Mouse (Mus musculus) CH12.LX (cell line): ENCODE measurements at regions not wholly inside any gene's neighbourhood (a gene's known extent, or its start where the extent isn't known, plus 50 kb on each side); places are given as distances from the start of the nearest gene placed in this dataset.

ENCODE experiments used
- DNase-seq: peaks from one replicate; pipeline ENCODE4 v3.0.0-alpha.2; 2013; ENCODE audit errors: extremely low read depth
- H3K27ac ChIP-seq: 2 replicates; pipeline ENCODE4 v1.5.1; 2012; ENCODE audit warnings: low read depth, mild to moderate bottlenecking, control low read depth, moderate library complexity; ENCODE audit not compliant: insufficient read depth
- H3K27me3 ChIP-seq: replicated peaks from 2 replicates; pipeline ENCODE3; 2012; ENCODE audit warnings: inconsistent platforms
- H3K36me3 ChIP-seq, 2 experiments: replicated peaks in 1 of 2; 2 replicates each; pipeline versions ENCODE3 to v1.6.1; 2012; ENCODE audit warnings: inconsistent platforms in 1 of 2, low read length in 1 of 2, mild to moderate bottlenecking in 1 of 2, mixed read lengths in 1 of 2, moderate library complexity in 1 of 2; ENCODE audit not compliant: control insufficient read depth in 1 of 2, insufficient read depth in 1 of 2
- H3K4me1 ChIP-seq, 2 experiments: 2 replicates each; pipeline ENCODE4 v1.6.1; 2012; ENCODE audit warnings: inconsistent platforms in 1 of 2, moderate library complexity in 1 of 2; ENCODE audit not compliant: insufficient read depth in 2 of 2, control insufficient read depth in 1 of 2
- H3K4me2 ChIP-seq: 2 replicates; pipeline ENCODE4 v1.6.1; 2012; ENCODE audit warnings: low read depth, mild to moderate bottlenecking, control low read depth; ENCODE audit not compliant: poor library complexity, insufficient read depth, severe bottlenecking
- H3K4me3 ChIP-seq, 3 experiments: fragments of 150-350 bp in 1 of 3; sonication (generic) in 1 of 3; replicated peaks in 1 of 3; 2 replicates each; pipeline versions ENCODE3 to v1.5.1; 2011 to 2012; ENCODE audit warnings: low read depth in 2 of 3, low read length in 2 of 3, mild to moderate bottlenecking in 2 of 3, moderate library complexity in 2 of 3, control low read depth in 1 of 3, improper control_type of control experiment in 1 of 3, inconsistent platforms in 1 of 3, mixed read lengths in 1 of 3; ENCODE audit not compliant: poor library complexity in 1 of 3
- H3K79me2 ChIP-seq: replicated peaks from 2 replicates; pipeline ENCODE4 v1.6.1; 2012; ENCODE audit warnings: mild to moderate bottlenecking, moderate library complexity; ENCODE audit not compliant: control insufficient read depth, poor library complexity, insufficient read depth, severe bottlenecking; ENCODE audit errors: extremely low read depth
- H3K9ac ChIP-seq: 2 replicates; pipeline ENCODE4 v1.6.1; 2012; ENCODE audit warnings: low read depth, mild to moderate bottlenecking, control low read depth, moderate library complexity; ENCODE audit not compliant: insufficient read depth
- H3K9me3 ChIP-seq: replicated peaks from 2 replicates; pipeline ENCODE3; 2012; ENCODE audit warnings: low read length, inconsistent platforms, mixed read lengths
- BHLHE40 ChIP-seq: IDR thresholded peaks from 2 replicates; pipeline ENCODE4 v1.6.1; 2011; ENCODE audit warnings: mild to moderate bottlenecking, low read depth, low read length, improper control_type of control experiment
- CHD1 ChIP-seq: IDR thresholded peaks from 2 replicates; pipeline ENCODE4 v1.6.1; 2012; ENCODE audit warnings: low read depth, low read length, improper control_type of control experiment, inconsistent platforms
- CHD2 ChIP-seq: IDR thresholded peaks from 2 replicates; pipeline ENCODE4 v1.6.1; 2011; ENCODE audit warnings: low read length, improper control_type of control experiment
- CTCF ChIP-seq, 2 experiments: IDR thresholded peaks in 1 of 2; conservative IDR thresholded peaks in 1 of 2; 2 replicates each; pipeline ENCODE4 v1.5.1; 2011 to 2012; ENCODE audit warnings: low read depth in 2 of 2, low read length in 2 of 2, improper control_type of control experiment in 1 of 2, inconsistent platforms in 1 of 2, mild to moderate bottlenecking in 1 of 2, moderate library complexity in 1 of 2
- E2F4 ChIP-seq: IDR thresholded peaks from 2 replicates; pipeline ENCODE4 v1.6.1; 2011; ENCODE audit warnings: low read depth, low read length, improper control_type of control experiment; ENCODE audit not compliant: insufficient replicate concordance
- ELF1 ChIP-seq: IDR thresholded peaks from 2 replicates; pipeline ENCODE4 v1.6.1; 2014; ENCODE audit warnings: low read depth, mild to moderate bottlenecking, inconsistent platforms, low read length, improper control_type of control experiment
- EP300 ChIP-seq: IDR thresholded peaks from 2 replicates; pipeline ENCODE4 v1.6.1; 2011; ENCODE audit warnings: low read length, improper control_type of control experiment
- GABPA ChIP-seq: IDR thresholded peaks from 2 replicates; pipeline ENCODE4 v1.6.1; 2012; ENCODE audit warnings: low read depth, low read length, improper control_type of control experiment, inconsistent platforms; ENCODE audit not compliant: insufficient replicate concordance
- JUN ChIP-seq: IDR thresholded peaks from 2 replicates; pipeline ENCODE4 v1.6.1; 2011; ENCODE audit warnings: low read depth, mild to moderate bottlenecking, low read length, improper control_type of control experiment, moderate library complexity; ENCODE audit not compliant: insufficient read depth
- KAT2A ChIP-seq: IDR thresholded peaks from 2 replicates; pipeline ENCODE4 v1.6.1; 2012; ENCODE audit warnings: low read length, improper control_type of control experiment, inconsistent platforms; ENCODE audit not compliant: insufficient replicate concordance
- MAZ ChIP-seq: IDR thresholded peaks from 2 replicates; pipeline ENCODE4 v1.6.1; 2012; ENCODE audit warnings: low read depth, mild to moderate bottlenecking, inconsistent platforms, low read length, improper control_type of control experiment, moderate library complexity
- MEF2A ChIP-seq: IDR thresholded peaks from 2 replicates; pipeline ENCODE4 v1.6.1; 2014; ENCODE audit warnings: low read depth, mild to moderate bottlenecking, inconsistent platforms, low read length, improper control_type of control experiment, borderline replicate concordance
- MXI1 ChIP-seq: IDR thresholded peaks from 2 replicates; pipeline ENCODE4 v1.6.1; 2011; ENCODE audit warnings: mild to moderate bottlenecking, low read depth, low read length, improper control_type of control experiment
- MYC ChIP-seq: IDR thresholded peaks from 2 replicates; pipeline ENCODE4 v1.6.1; 2011; ENCODE audit warnings: low read depth, mild to moderate bottlenecking, improper control_type of control experiment, low read length
- NRF1 ChIP-seq: IDR thresholded peaks from 2 replicates; pipeline ENCODE4 v1.6.1; 2014; ENCODE audit warnings: low read depth, mild to moderate bottlenecking, inconsistent platforms, low read length, improper control_type of control experiment, moderate library complexity
- PAX5 ChIP-seq: IDR thresholded peaks from 2 replicates; pipeline ENCODE4 v1.6.1; 2012; ENCODE audit warnings: low read length, inconsistent platforms, mixed read lengths
- POLR2A ChIP-seq: IDR thresholded peaks from 2 replicates; pipeline ENCODE4 v1.6.1; 2011; ENCODE audit warnings: low read depth, mild to moderate bottlenecking, improper control_type of control experiment, low read length
- POLR2AphosphoS2 ChIP-seq: IDR thresholded peaks from 2 replicates; pipeline ENCODE4 v1.6.1; 2011; ENCODE audit warnings: low read depth, low read length, improper control_type of control experiment
- RAD21 ChIP-seq: IDR thresholded peaks from 2 replicates; pipeline ENCODE4 v1.6.1; 2011; ENCODE audit warnings: low read depth, mild to moderate bottlenecking, low read length, improper control_type of control experiment, moderate library complexity
- SMC3 ChIP-seq: IDR thresholded peaks from 2 replicates; pipeline ENCODE4 v1.6.1; 2011; ENCODE audit warnings: low read depth, low read length, improper control_type of control experiment
- TBP ChIP-seq: conservative IDR thresholded peaks from 2 replicates; pipeline ENCODE4 v1.6.1; 2011; ENCODE audit warnings: low read depth, low read length, improper control_type of control experiment
- TCF12 ChIP-seq: IDR thresholded peaks from 2 replicates; pipeline ENCODE4 v1.6.1; 2014; ENCODE audit warnings: low read depth, mild to moderate bottlenecking, inconsistent platforms, low read length, improper control_type of control experiment
- USF2 ChIP-seq: conservative IDR thresholded peaks from 2 replicates; pipeline ENCODE4 v1.6.1; 2011; ENCODE audit warnings: low read depth, low read length, improper control_type of control experiment
- ZC3H11A ChIP-seq: IDR thresholded peaks from 2 replicates; pipeline ENCODE4 v1.6.1; 2012; ENCODE audit warnings: low read depth, mild to moderate bottlenecking, inconsistent platforms, low read length, improper control_type of control experiment
- ZKSCAN1 ChIP-seq: IDR thresholded peaks from 2 replicates; pipeline ENCODE4 v1.6.1; 2012; ENCODE audit warnings: low read depth, inconsistent platforms, low read length, improper control_type of control experiment, borderline replicate concordance
- ZMIZ1 ChIP-seq: IDR thresholded peaks from 2 replicates; pipeline ENCODE4 v1.6.1; 2012; ENCODE audit warnings: low read depth, mild to moderate bottlenecking, inconsistent platforms, low read length, improper control_type of control experiment
- dilution Hi-C: fragments of 300-500 bp; cut with MboI; formaldehyde crosslinking; loops from 2 replicates; pipeline ENCODE4 v1.14.3; 2020; ENCODE audit warnings: low sequenced_read_pairs; ENCODE audit not compliant: extremely low pct_unique_long_range_greater_than_20kb, extremely low pct_ligation_motif_present
- in situ Hi-C: fragments of 300-500 bp; cut with MboI; formaldehyde crosslinking; loops from 3 replicates; pipeline ENCODE4 v1.14.3; 2019; ENCODE audit warnings: low sequenced_read_pairs, low pct_ligation_motif_present, low pct_unique_long_range_greater_than_20kb, mixed read lengths

DNA sequence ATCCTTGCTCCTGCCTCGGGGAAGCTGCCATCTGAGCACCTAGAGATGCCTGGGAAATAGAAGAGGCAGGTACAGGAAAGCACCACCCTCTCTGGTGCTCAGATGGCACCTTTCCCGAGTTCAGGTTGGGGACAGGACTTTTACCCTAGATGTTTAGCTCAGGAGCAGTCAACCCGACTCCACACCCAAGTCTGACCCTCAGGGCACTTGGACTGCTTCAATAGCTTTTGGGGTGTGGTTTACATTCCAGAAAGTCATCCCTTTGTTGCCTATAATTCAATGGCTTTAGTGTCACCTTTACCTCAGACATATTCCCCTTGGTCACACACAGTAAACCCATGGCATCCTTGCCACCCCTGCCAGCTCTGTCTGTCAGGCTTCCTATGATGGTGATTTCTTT lies 67.7 kb upstream of the Adgra1 start:
- TF ChIP-seq SMC3: no peak
- TF ChIP-seq E2F4: no peak
- TF ChIP-seq TCF12: no peak
- no peak for TF ChIP-seq ELF1
- no peak for TF ChIP-seq ZMIZ1
- no peak for TF ChIP-seq NRF1
- TF ChIP-seq BHLHE40: no peak
- no peak for TF ChIP-seq MXI1
- TF ChIP-seq ZKSCAN1: no peak
- no peak for TF ChIP-seq MEF2A
- TF ChIP-seq MAZ: no peak
- no peak for TF ChIP-seq ZC3H11A
- TF ChIP-seq RAD21: no peak
- no peak for TF ChIP-seq MYC
- TF ChIP-seq USF2: no peak
- TF ChIP-seq CHD2: no peak
- TF ChIP-seq GABPA: no peak

DNA sequence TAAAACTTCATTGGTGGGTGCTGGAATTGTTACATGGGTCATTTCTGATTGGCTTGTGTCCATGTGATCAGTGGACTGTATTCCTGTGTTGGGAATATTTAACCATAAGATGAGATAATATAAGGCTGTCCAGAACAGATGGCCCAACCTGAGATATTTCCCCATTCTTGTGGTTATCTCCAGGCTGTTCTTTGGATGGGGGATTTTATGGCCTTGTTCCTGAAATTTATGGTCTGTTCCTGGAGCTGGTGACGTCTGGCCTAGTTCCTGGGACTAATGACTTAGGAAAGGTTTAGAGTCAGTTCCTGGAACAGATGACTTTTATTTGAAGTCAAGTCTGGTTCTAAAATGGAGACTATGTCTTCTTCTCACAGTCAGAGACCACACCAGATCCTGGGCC lies 64.8 kb upstream of the Adgra1 start:
- DNase-seq: no peak
- Histone ChIP-seq H3K9ac (no peak overlapping the region), H3K4me1 (0 out of 4 replicates have a peak, but pooled peaks cover 0 to 2% of the 10 kb centered on the region in 2 experiments), H3K9me3 (no peaks in the 10 kb centered on the region), H3K4me2 (no peak overlapping the region), H3K79me2 (no peaks in the 10 kb centered on the region), H3K4me3 (no peak overlapping the region), H3K27me3 (no peaks in the 10 kb centered on the region), H3K36me3 (no peaks in the 10 kb centered on the region), H3K27ac (no peak overlapping the region)
- TF ChIP-seq JUN (no peak), MEF2A (no peak), EP300 (no peak), BHLHE40 (no peak), CHD2 (no peak), GABPA (no peak), MAZ (no peak), POLR2A (no peak), ZC3H11A (no peak), MYC (no peak), SMC3 (no peak), PAX5 (no peak), CHD1 (no peak), TBP (no peak), ZKSCAN1 (no peak), KAT2A (no peak), CTCF (conservative IDR thresholded peaks at IDR 0.05 in 1 of 2, IDR thresholded peaks at IDR 0.05 in 1 of 2; ENCODE audit: low read depth in 2 of 2, low read length in 2 of 2) (no peak), POLR2AphosphoS2 (no peak)
- dilution Hi-C loops: no loop called here
- in situ Hi-C loops: no loop called here

More for the DNA sequence above, 67.7 kb upstream of the Adgra1 start:
- Histone ChIP-seq H3K36me3 (no peaks in the 10 kb centered on the region), H3K4me2 (no peak overlapping the region), H3K27ac (no peak overlapping the region), H3K9me3 (no peaks in the 10 kb centered on the region), H3K4me1 (0 out of 4 replicates have a peak, but pooled peaks cover 0 to 2% of the 10 kb centered on the region in 2 experiments), H3K4me3 (no peak overlapping the region), H3K27me3 (no peaks in the 10 kb centered on the region), H3K9ac (no peak overlapping the region), H3K79me2 (no peaks in the 10 kb centered on the region)
- no peak for DNase-seq
- dilution Hi-C loops (no loop called here), in situ Hi-C loops (no loop called here)
